Mouse (Mus musculus): ENCODE results near the gene Zbtb18. TPM values are rescaled to one million over a fixed set of nuclear protein-coding genes. Genes with fewer than 3 reads are reported as not detected.

Zbtb18 gene
- polyA plus RNA-seq, 1 experiment from 2014 or later: 10.7 TPM

GRCm38 (mm10) chr1:177427862-177428261 lies 14.3 kb upstream of the Zbtb18 start:
- Histone ChIP-seq H3K9ac (ENCODE audit: low read length) (no peak overlapping the region), H3K4me1 (ENCODE audit: control insufficient read depth, insufficient read depth, low read length) (no peaks in the 10 kb centered on the region), H3K27me3 (ENCODE audit: control insufficient read depth, insufficient read depth, low read length) (no peaks in the 10 kb centered on the region), H3K27ac (ENCODE audit: low read depth, low read length) (no peak overlapping the region), H3K36me3 (ENCODE audit: control insufficient read depth, insufficient read depth, low read length) (no peaks in the 10 kb centered on the region), H3K4me2 (no peak overlapping the region), H3K4me3 (ENCODE audit: low read depth, low read length) (no peak overlapping the region), H3K9me3 (ENCODE audit: control insufficient read depth, low read length) (no peaks in the 10 kb centered on the region)
- peak; percentile 74 for DNase-seq (ENCODE audit: low spot score, missing footprints)
- 82% methylated on average over 5 of the region's 5 CpGs for WGBS
- ATAC-seq (ENCODE audit: low FRiP score): no peak

DNA sequence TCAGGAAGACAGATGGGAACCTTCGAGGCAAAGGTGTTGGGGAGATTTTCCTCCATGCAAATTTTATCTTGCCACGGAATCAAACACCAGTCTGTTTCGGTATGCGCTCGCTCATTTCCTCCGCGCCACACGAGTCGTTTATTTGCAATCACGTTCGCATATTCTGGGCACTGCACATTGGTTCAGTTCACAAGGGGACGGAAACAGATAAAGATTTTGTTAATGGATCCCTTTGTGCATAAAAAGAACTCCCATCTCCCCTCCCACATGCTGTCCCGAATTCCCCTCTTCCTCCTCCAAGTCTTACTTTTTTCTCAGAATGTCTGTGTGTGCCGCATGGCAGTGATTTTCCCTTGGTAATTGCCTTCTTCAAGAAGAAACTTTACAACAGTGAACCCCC lies 13.8 kb upstream of the Zbtb18 start:
- Histone ChIP-seq H3K4me2 (no peak overlapping the region), H3K9me3 (ENCODE audit: control insufficient read depth, low read length) (no peaks in the 10 kb centered on the region), H3K4me1 (ENCODE audit: control insufficient read depth, insufficient read depth, low read length) (no peaks in the 10 kb centered on the region), H3K4me3 (ENCODE audit: low read depth, low read length) (no peak overlapping the region), H3K9ac (ENCODE audit: low read length) (no peak overlapping the region), H3K36me3 (ENCODE audit: control insufficient read depth, insufficient read depth, low read length) (no peaks in the 10 kb centered on the region), H3K27me3 (ENCODE audit: control insufficient read depth, insufficient read depth, low read length) (no peaks in the 10 kb centered on the region), H3K27ac (ENCODE audit: low read depth, low read length) (no peak overlapping the region)
- peak; percentile 72 for DNase-seq (ENCODE audit: low spot score, missing footprints)
- no peak for ATAC-seq (ENCODE audit: low FRiP score)
- WGBS: 89% methylated on average over 14 of the region's 14 CpGs

DNA sequence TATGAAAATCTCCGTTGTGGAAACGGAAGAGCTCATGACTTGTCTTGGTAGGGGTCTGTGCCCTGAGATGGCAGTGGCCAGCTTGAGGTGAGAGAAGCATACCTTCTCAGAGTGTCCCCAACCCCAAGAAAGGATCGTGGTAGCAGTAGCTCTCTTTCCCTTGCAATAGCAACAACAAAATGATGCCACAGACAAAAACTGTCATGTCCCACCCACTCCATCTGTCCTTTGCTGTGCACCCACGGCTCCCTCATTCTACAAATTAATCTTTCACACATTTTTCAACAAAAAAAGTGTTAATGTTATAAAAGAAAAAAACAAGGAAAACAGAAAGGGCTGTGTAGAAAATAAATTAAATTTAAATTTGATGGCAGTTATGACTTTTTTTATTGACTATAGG lies 13.1 kb upstream of the Zbtb18 start:
- Histone ChIP-seq H3K9ac (ENCODE audit: low read length) (no peak overlapping the region), H3K4me1 (ENCODE audit: control insufficient read depth, insufficient read depth, low read length) (no peaks in the 10 kb centered on the region), H3K27ac (ENCODE audit: low read depth, low read length) (no peak overlapping the region), H3K36me3 (ENCODE audit: control insufficient read depth, insufficient read depth, low read length) (no peaks in the 10 kb centered on the region), H3K4me3 (ENCODE audit: low read depth, low read length) (no peak overlapping the region), H3K27me3 (ENCODE audit: control insufficient read depth, insufficient read depth, low read length) (no peaks in the 10 kb centered on the region), H3K4me2 (no peak overlapping the region), H3K9me3 (ENCODE audit: control insufficient read depth, low read length) (no peaks in the 10 kb centered on the region)
- DNase-seq (ENCODE audit: low spot score, missing footprints): no peak
- ATAC-seq (ENCODE audit: low FRiP score): no peak
- 85% methylated on average over 4 of the region's 4 CpGs for WGBS

DNA sequence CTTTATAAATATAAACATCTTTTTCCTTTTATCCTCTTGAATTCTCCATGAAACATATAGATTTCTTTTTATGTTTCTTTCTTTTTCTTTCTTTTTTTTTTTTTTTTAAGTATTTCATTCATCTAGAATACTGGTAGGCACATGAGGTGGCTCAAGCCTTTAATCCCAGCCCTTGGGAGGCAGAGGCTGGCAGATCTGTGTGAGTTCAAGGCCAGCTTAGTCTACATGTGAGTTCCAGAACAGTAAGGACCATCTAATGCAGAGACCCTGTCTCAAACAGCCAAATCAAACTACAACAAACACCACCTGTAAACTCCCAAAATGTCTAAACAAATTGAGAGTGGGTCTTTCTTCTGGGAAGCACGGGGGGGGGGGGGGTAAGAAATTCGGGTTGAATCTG lies 1.7 kb upstream of the Zbtb18 start:
- H3K4me3 ChIP-seq (ENCODE audit: low read depth, low read length): peak overlapping the region; percentile 66
- no peak overlapping the region; the same call in 1 of the 2 replicates for H3K9ac ChIP-seq (ENCODE audit: low read length)
- no peaks in the 10 kb centered on the region for H3K27me3 ChIP-seq (ENCODE audit: control insufficient read depth, insufficient read depth, low read length)
- H3K4me1 ChIP-seq (ENCODE audit: control insufficient read depth, insufficient read depth, low read length): peaks cover 10% of the 10 kb centered on the region
- WGBS: 4% methylated on average over 2 of the region's 2 CpGs
- ATAC-seq (ENCODE audit: low FRiP score): no peak
- DNase-seq (ENCODE audit: low spot score, missing footprints): peak; percentile 79
- H3K36me3 ChIP-seq (ENCODE audit: control insufficient read depth, insufficient read depth, low read length): no peaks in the 10 kb centered on the region
- peak overlapping the region; percentile 98; the same call in 1 of the 2 replicates for H3K27ac ChIP-seq (ENCODE audit: low read depth, low read length)
- H3K4me2 ChIP-seq: peak overlapping the region; percentile 69; the same call in 1 of the 2 replicates
- H3K9me3 ChIP-seq (ENCODE audit: control insufficient read depth, low read length): no peaks in the 10 kb centered on the region

DNA sequence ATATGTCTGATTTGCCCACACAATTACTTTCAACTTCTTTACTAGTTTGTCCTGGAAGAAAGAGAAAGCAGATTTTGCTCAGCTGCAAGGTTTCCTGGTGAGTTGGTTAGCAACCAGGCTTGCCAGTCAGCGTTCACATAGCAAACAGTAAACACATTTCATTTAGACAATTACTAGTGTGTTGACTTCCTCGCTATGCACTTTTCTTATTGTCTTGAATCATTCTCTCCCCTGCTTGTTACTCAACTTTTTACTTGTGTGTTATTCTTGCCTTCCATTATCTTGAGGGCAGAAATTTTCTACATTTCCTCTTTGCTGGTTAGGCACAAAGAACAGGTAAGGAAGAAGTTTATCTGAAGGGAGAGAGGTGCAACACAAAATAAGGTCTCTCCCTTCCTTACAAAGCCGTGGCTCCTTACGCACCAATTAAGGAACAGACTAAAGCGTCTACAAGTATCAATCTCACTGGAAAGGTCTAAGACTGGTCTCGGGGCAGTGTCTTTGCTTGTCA lies 1.1 kb upstream of the Zbtb18 start:
- ATAC-seq (ENCODE audit: low FRiP score) (no peak), DNase-seq (ENCODE audit: low spot score, missing footprints) (no peak)
- H3K27me3 ChIP-seq (ENCODE audit: control insufficient read depth, insufficient read depth, low read length): no peaks in the 10 kb centered on the region
- H3K27ac ChIP-seq (ENCODE audit: low read depth, low read length): peak overlapping the region; percentile 98
- 0% methylated on average over 6 of the region's 6 CpGs for WGBS
- peak overlapping the region; percentile 69 for H3K4me2 ChIP-seq
- no peaks in the 10 kb centered on the region for H3K9me3 ChIP-seq (ENCODE audit: control insufficient read depth, low read length)
- H3K4me3 ChIP-seq (ENCODE audit: low read depth, low read length): peak overlapping the region; percentile 66
- H3K9ac ChIP-seq (ENCODE audit: low read length): peak overlapping the region; percentile 76
- no peaks in the 10 kb centered on the region for H3K36me3 ChIP-seq (ENCODE audit: control insufficient read depth, insufficient read depth, low read length)
- peaks cover 15% of the 10 kb centered on the region for H3K4me1 ChIP-seq (ENCODE audit: control insufficient read depth, insufficient read depth, low read length)

GRCm38 (mm10) chr1:177441492-177442195 lies 507 bp upstream of the Zbtb18 start:
- Histone ChIP-seq H3K9ac (ENCODE audit: low read length) (peak overlapping the region; percentile 76), H3K27me3 (ENCODE audit: control insufficient read depth, insufficient read depth, low read length) (no peaks in the 10 kb centered on the region), H3K36me3 (ENCODE audit: control insufficient read depth, insufficient read depth, low read length) (no peaks in the 10 kb centered on the region), H3K9me3 (ENCODE audit: control insufficient read depth, low read length) (no peaks in the 10 kb centered on the region), H3K4me2 (peak overlapping the region; percentile 85), H3K4me3 (ENCODE audit: low read depth, low read length) (peak overlapping the region; percentile 96), H3K27ac (ENCODE audit: low read depth, low read length) (peak overlapping the region; percentile 98), H3K4me1 (ENCODE audit: control insufficient read depth, insufficient read depth, low read length) (peaks cover 20% of the 10 kb centered on the region)
- DNase-seq (ENCODE audit: low spot score, missing footprints) (peak; percentile 99), ATAC-seq (ENCODE audit: low FRiP score) (peak; percentile 98)
- WGBS: under 1% methylated on average over 85 of the region's 87 CpGs

- H3K9me3 ChIP-seq (ENCODE audit: control insufficient read depth, low read length): no peaks in the 10 kb centered on the region
- peak overlapping the region; percentile 85 for H3K4me2 ChIP-seq
- H3K4me3 ChIP-seq (ENCODE audit: low read depth, low read length): peak overlapping the region; percentile 96
- ATAC-seq (ENCODE audit: low FRiP score): no peak
- peaks cover 6% of the 10 kb centered on the region for H3K36me3 ChIP-seq (ENCODE audit: control insufficient read depth, insufficient read depth, low read length)
- H3K27me3 ChIP-seq (ENCODE audit: control insufficient read depth, insufficient read depth, low read length): no peaks in the 10 kb centered on the region
- H3K27ac ChIP-seq (ENCODE audit: low read depth, low read length): peak overlapping the region; percentile 98
- peak overlapping the region; percentile 99 for H3K9ac ChIP-seq (ENCODE audit: low read length)
- WGBS: under 1% methylated on average over 58 of the region's 62 CpGs
- peaks cover 34% of the 10 kb centered on the region for H3K4me1 ChIP-seq (ENCODE audit: control insufficient read depth, insufficient read depth, low read length)
- peak; percentile 92 for DNase-seq (ENCODE audit: low spot score, missing footprints)
These were observed 921 bp downstream of the Zbtb18 start for GRCm38 (mm10) chr1:177442821-177443723.

DNA sequence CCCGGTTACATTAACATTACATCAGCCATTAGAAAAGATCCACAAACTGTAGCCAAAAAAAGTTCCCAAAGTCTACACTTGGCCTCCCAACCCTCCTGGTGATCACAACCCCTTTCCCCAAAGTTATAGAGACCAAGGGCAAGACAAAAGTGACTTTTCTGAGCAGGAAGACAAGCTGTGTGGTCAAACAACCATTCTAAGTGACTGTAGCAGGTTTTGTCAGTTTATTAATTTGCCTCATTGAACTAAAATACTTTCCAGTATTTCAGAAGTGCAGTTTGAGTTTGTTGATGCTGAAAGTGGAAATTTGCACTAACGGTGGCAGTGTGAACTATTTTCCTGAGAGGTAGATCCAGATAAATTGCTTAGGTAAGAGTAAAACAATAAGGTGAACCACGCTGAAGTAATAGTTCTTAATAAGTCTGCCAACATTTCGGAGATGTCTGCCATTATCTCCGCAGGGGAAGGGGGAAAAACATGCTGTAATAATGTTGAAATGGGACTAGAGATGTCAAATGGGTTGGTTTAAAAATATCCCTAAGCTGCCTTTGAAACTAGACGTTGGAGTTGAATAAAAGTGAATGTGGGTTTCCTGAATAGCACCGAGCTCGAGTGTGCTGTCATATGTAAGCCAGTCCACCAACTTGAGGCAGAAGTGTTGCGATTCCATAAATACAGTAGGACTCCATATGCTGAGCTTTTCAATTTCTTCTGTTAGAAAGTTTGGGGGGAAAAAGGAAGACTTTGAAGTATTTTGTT lies 1.8 kb downstream of the Zbtb18 start:
- Histone ChIP-seq H3K4me1 (ENCODE audit: control insufficient read depth, insufficient read depth, low read length) (peaks cover 40% of the 10 kb centered on the region), H3K27me3 (ENCODE audit: control insufficient read depth, insufficient read depth, low read length) (no peaks in the 10 kb centered on the region), H3K9ac (ENCODE audit: low read length) (peak overlapping the region; percentile 99), H3K4me3 (ENCODE audit: low read depth, low read length) (peak overlapping the region; percentile 96), H3K36me3 (ENCODE audit: control insufficient read depth, insufficient read depth, low read length) (peaks cover 8% of the 10 kb centered on the region), H3K27ac (ENCODE audit: low read depth, low read length) (peak overlapping the region; percentile 98), H3K4me2 (peak overlapping the region; percentile 85), H3K9me3 (ENCODE audit: control insufficient read depth, low read length) (no peaks in the 10 kb centered on the region)
- peak; percentile 93 for DNase-seq (ENCODE audit: low spot score, missing footprints)
- WGBS: 24% methylated on average over 9 of the region's 9 CpGs
- ATAC-seq (ENCODE audit: low FRiP score): no peak
